Mouse (Mus musculus) splenic B cell, adult 2 months (primary cell): ENCODE measurements around the gene Agfg2.

Experiments used
- DNase-seq: peaks from one replicate; pipeline ENCODE4 v3.0.0-alpha.2; 2011; ENCODE audit warnings: low read depth, low spot score
- H3K27me3 ChIP-seq: 2 replicates; pipeline ENCODE4 v1.6.1; 2012; ENCODE audit warnings: mild to moderate bottlenecking, low read length, moderate library complexity, mixed read lengths; ENCODE audit not compliant: control insufficient read depth, poor library complexity, insufficient read depth, severe bottlenecking
- H3K36me3 ChIP-seq: 2 replicates; pipeline ENCODE4 v1.6.1; 2012; ENCODE audit warnings: mild to moderate bottlenecking, low read length, moderate library complexity, mixed read lengths; ENCODE audit not compliant: control insufficient read depth, poor library complexity, insufficient read depth, severe bottlenecking

Gene Agfg2

GRCm38 (mm10) chr5:137671443-137672240 is 12.9 kb downstream of the Agfg2 start:
- Histone ChIP-seq H3K36me3 (no peaks in the 10 kb centered on the region), H3K27me3 (no peaks in the 10 kb centered on the region)
- peak; percentile 42 for DNase-seq

GRCm38 (mm10) chr5:137670240-137670639 is 14.3 kb downstream of the Agfg2 start:
- DNase-seq = peak; percentile 70
- no peaks in the 10 kb centered on the region for H3K27me3 ChIP-seq
- no peaks in the 10 kb centered on the region; the same call in 1 of the 2 replicates for H3K36me3 ChIP-seq

GRCm38 (mm10) chr5:137668971-137669370 is 15.6 kb downstream of the Agfg2 start:
- Histone ChIP-seq H3K36me3 (no peaks in the 10 kb centered on the region; the same call in 1 of the 2 replicates), H3K27me3 (no peaks in the 10 kb centered on the region)
- no peak for DNase-seq

GRCm38 (mm10) chr5:137663057-137663456 is 21.5 kb downstream of the Agfg2 start:
- DNase-seq = no peak
- Histone ChIP-seq H3K27me3 (no peaks in the 10 kb centered on the region), H3K36me3 (peaks cover 10% of the 10 kb centered on the region)

GRCm38 (mm10) chr5:137660064-137660688 is 24.4 kb downstream of the Agfg2 start:
- H3K27me3 ChIP-seq = no peaks in the 10 kb centered on the region
- peaks cover 10% of the 10 kb centered on the region for H3K36me3 ChIP-seq
- DNase-seq = no peak

GRCm38 (mm10) chr5:137656977-137657376 is 27.5 kb downstream of the Agfg2 start:
- Histone ChIP-seq H3K36me3 (peaks cover 5% of the 10 kb centered on the region; the same call in 1 of the 2 replicates), H3K27me3 (no peaks in the 10 kb centered on the region)
- DNase-seq = peak; percentile 79

GRCm38 (mm10) chr5:137654746-137655145 is 29.8 kb downstream of the Agfg2 start:
- DNase-seq = peak; percentile 59
- Histone ChIP-seq H3K27me3 (no peaks in the 10 kb centered on the region), H3K36me3 (peaks cover under 1% of the 10 kb centered on the region; the same call in 1 of the 2 replicates)

- no peak for DNase-seq
- H3K27me3 ChIP-seq = no peaks in the 10 kb centered on the region
- H3K36me3 ChIP-seq = no peaks in the 10 kb centered on the region
These were observed 31.2 kb downstream of the Agfg2 start for GRCm38 (mm10) chr5:137653366-137653765.

- no peaks in the 10 kb centered on the region for H3K36me3 ChIP-seq
- peak; percentile 75 for DNase-seq
- H3K27me3 ChIP-seq = no peaks in the 10 kb centered on the region
These were observed 32.1 kb downstream of the Agfg2 start for GRCm38 (mm10) chr5:137652474-137652873.

GRCm38 (mm10) chr5:137649669-137650571 is 34.6 kb downstream of the Agfg2 start:
- no peak for DNase-seq
- H3K27me3 ChIP-seq = no peaks in the 10 kb centered on the region
- H3K36me3 ChIP-seq = no peaks in the 10 kb centered on the region

- H3K27me3 ChIP-seq = no peaks in the 10 kb centered on the region
- no peaks in the 10 kb centered on the region for H3K36me3 ChIP-seq
These were observed 35.3 kb downstream of the Agfg2 start for GRCm38 (mm10) chr5:137649251-137649650.

GRCm38 (mm10) chr5:137647827-137648601 is 36.5 kb downstream of the Agfg2 start:
- peak; percentile 42 for DNase-seq
- H3K36me3 ChIP-seq = no peaks in the 10 kb centered on the region
- no peaks in the 10 kb centered on the region for H3K27me3 ChIP-seq

More at GRCm38 (mm10) chr5:137649251-137649650, 35.3 kb downstream of the Agfg2 start:
- DNase-seq = no peak

GRCm38 (mm10) chr5:137645652-137646091 is 38.9 kb downstream of the Agfg2 start, which contains the start of gene Irs3:
TSS of gene Irs3 (minus strand) at chr5:137645714.
- Histone ChIP-seq H3K27me3 (no peaks in the 10 kb centered on the region), H3K36me3 (peaks cover 9% of the 10 kb centered on the region)
- peak; percentile 47 for DNase-seq
